Mouse (Mus musculus): ENCODE results near the gene 3110070M22Rik. TPM values are rescaled to one million over a fixed set of nuclear protein-coding genes. Genes with fewer than 3 reads are reported as not detected.
"Not testable (repeated sequence)": the region's sequence is repeated elsewhere in the genome, so short reads cannot be mapped to it uniquely, and the experiment has no call there.

Gene 3110070M22Rik
- 1.3 and 1.6 TPM in 2 replicates for polyA plus RNA-seq (2016; fragmentation: Nextera tagmentation; extraction: Ambion mirVana)

DNA sequence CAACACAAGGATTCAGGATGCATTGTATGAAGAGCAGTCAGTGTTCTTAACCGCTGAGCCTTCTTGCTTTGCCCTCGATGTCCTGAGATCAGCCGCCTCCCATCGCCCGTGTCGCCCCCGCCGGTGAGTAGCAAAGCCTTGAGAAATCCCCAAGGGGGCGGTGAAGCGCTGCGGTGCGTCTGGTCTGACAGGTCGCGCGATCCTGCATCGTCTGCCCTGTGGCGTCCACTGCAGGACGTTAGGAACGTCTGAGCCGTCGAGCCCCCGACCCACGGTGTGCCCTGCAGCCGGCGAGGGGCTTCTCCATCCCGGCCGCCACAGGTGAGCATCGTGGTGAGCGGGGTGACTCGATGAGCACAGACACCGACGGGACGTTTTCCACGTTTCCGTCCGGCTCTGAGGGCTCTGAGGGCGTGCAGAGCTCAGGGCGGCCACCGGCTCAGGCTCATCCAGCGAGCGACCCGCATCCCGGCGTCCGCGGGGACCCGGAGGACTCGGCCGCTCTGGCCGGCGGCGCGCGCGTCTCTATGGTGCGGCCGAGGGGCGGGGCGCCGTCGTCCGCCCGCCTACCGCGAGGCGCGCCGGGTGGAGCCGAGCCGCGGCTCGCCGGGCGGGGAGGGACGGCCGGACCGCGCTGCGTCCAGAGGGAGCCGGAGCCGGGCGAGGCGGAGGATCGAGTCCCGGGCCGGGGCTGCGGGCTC, at the start of gene 3110070M22Rik, which contains the start of gene Tmem267:
TSS of gene 3110070M22Rik (minus strand) at position 504 of the 701 bp plus-strand sequence.
TSS of gene Tmem267 (plus strand) at position 160 of the 701 bp plus-strand sequence.
- 77% methylated on average over 87 of the region's 87 CpGs for WGBS
- Histone ChIP-seq H3K9me3 (replicated peaks) (peaks cover 21% of the 10 kb centered on the region), H3K4me3 (no peak within 1 kb of the TSS), H3K4me1 (no peaks in the 10 kb centered on the region), H3K27me3 (ENCODE audit: low read depth, poor library complexity, severe bottlenecking) (no peaks in the 10 kb centered on the region), H3K27ac (replicated peaks) (no peak within 1 kb of the TSS; the same call in 1 of the 2 replicates), H3K36me3 (peaks cover 44% of the 10 kb centered on the region)
- peak; percentile 79 for DNase-seq (ENCODE audit: low spot score)

DNA sequence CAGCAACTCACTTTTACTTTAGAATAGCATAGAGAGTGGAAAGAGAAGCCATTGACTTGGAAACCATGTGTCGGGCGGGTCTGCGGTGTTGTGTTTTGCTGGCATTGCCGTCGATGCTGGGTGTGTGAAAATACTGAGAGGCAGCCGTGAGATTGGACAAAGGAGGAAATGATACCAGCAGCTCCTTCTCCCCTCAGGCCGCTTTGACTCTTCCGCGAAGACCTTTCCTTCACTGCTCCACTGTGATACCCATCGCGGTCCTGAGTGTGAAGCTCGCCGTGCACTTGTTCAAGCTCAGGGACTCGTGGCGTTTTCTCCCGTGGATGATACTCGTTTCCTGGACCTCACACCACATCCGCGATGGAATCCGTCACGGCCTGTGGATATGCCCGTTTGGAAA, 6.8 kb upstream of the 3110070M22Rik start:
- 94% methylated on average over 13 of the region's 22 CpGs for WGBS
- DNase-seq (ENCODE audit: low spot score); H3K36me3 ChIP-seq; H3K27ac ChIP-seq (replicated peaks); H3K27me3 ChIP-seq (ENCODE audit: low read depth, poor library complexity, severe bottlenecking); H3K4me3 ChIP-seq; H3K4me1 ChIP-seq: not testable (repeated sequence)
- H3K9me3 ChIP-seq (replicated peaks): peaks cover 28% of the 10 kb centered on the region

DNA sequence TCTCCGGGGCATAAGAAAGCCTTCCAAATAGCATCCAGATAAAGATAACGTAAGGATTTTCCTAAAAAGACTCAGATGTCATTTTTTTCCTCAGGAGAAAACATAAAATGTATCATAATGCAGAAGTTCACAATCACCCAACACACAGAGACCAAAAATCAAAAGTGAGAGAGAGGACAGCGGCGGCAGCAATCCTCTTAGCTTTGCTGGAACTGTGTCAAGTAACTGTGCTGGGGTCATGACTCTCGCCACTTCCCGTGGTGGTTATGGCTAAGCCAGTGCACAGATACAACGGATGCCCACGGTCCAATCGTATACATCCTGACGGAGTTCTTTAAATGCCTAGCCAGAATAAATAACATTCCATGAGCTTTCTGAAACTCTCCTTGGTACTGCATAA, 3.9 kb upstream of the 3110070M22Rik start:
- 92% methylated on average over 10 of the region's 10 CpGs for WGBS
- DNase-seq (ENCODE audit: low spot score); H3K27me3 ChIP-seq (ENCODE audit: low read depth, poor library complexity, severe bottlenecking); H3K36me3 ChIP-seq; H3K27ac ChIP-seq (replicated peaks); H3K4me3 ChIP-seq; H3K4me1 ChIP-seq: not testable (repeated sequence)
- H3K9me3 ChIP-seq (replicated peaks): peaks cover 29% of the 10 kb centered on the region

DNA sequence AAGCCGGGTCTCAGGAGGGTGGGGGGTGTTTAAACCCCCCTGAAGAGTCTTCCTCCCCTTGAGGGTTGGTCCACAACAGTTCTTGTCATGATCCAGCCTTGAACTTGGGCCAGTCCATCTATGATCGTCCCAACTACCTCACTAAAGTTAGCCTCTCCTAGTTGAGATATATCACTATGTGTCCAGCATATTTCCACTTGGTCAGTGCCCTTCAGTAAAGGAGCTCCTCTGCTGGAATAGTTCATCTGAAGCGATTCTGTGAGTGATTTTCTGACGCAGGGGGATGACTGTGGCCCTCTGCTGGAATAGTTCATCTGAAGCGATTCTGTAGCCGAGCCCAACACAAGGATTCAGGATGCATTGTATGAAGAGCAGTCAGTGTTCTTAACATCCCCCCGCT, 829 bp downstream of the 3110070M22Rik start:
- Histone ChIP-seq H3K4me1 (no peaks in the 10 kb centered on the region), H3K27ac (replicated peaks) (no peak overlapping the region), H3K9me3 (replicated peaks) (peaks cover 20% of the 10 kb centered on the region), H3K27me3 (ENCODE audit: low read depth, poor library complexity, severe bottlenecking) (no peaks in the 10 kb centered on the region), H3K4me3 (no peak overlapping the region), H3K36me3 (peaks cover 51% of the 10 kb centered on the region)
- no peak for DNase-seq (ENCODE audit: low spot score)
- WGBS: 61% methylated on average over 7 of the region's 7 CpGs

DNA sequence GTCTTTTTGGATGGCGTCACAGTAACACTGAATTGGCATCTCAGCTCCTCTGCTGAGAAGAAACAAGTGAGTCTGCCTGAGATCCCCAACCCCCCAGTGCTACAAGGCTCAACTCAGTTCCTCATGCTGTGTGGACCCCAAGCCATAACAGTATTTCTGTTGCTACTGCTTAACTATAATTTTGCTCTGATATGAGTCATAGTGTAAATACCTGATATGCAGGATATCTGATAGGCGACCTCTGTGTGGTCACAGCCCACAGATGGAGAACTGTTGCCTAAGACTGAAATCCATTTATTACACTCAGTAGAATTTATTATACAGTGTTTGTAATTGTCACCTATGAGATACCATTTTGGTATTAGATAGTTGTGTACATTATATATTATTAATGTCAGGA, 10.4 kb downstream of the 3110070M22Rik start:
- H3K4me3 ChIP-seq: no peak overlapping the region
- DNase-seq (ENCODE audit: low spot score): no peak
- no peaks in the 10 kb centered on the region for H3K4me1 ChIP-seq
- peaks cover 98% of the 10 kb centered on the region for H3K36me3 ChIP-seq
- H3K9me3 ChIP-seq (replicated peaks): no peaks in the 10 kb centered on the region
- WGBS: 94% methylated on average over 2 of the region's 2 CpGs
- no peaks in the 10 kb centered on the region for H3K27me3 ChIP-seq (ENCODE audit: low read depth, poor library complexity, severe bottlenecking)
- no peak overlapping the region for H3K27ac ChIP-seq (replicated peaks)

DNA sequence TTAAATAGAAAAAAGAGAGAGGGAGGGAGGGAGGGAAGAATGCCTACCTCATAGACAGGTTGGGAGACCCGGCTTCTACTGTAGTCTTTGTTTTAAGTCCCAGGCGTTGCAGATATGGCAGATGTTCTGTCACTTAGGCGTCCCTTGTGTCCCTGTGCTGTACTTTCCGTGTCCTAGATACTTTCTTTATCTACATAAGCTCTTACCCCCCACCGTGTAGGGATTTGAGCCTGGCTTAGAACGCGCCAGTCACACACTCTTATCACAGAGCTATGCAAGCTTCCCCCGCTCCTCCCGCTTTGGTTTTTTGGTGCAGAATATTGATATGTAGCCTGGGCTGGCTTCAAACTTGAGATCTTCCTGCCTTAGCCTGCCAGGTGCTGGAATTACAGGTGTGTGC, 11.6 kb downstream of the 3110070M22Rik start:
- Histone ChIP-seq H3K36me3 (peaks cover 98% of the 10 kb centered on the region), H3K4me1 (no peaks in the 10 kb centered on the region), H3K4me3 (no peak overlapping the region), H3K27ac (replicated peaks) (no peak overlapping the region), H3K27me3 (ENCODE audit: low read depth, poor library complexity, severe bottlenecking) (no peaks in the 10 kb centered on the region), H3K9me3 (replicated peaks) (no peaks in the 10 kb centered on the region)
- no peak for DNase-seq (ENCODE audit: low spot score)
- WGBS: 86% methylated on average over 9 of the region's 9 CpGs

DNA sequence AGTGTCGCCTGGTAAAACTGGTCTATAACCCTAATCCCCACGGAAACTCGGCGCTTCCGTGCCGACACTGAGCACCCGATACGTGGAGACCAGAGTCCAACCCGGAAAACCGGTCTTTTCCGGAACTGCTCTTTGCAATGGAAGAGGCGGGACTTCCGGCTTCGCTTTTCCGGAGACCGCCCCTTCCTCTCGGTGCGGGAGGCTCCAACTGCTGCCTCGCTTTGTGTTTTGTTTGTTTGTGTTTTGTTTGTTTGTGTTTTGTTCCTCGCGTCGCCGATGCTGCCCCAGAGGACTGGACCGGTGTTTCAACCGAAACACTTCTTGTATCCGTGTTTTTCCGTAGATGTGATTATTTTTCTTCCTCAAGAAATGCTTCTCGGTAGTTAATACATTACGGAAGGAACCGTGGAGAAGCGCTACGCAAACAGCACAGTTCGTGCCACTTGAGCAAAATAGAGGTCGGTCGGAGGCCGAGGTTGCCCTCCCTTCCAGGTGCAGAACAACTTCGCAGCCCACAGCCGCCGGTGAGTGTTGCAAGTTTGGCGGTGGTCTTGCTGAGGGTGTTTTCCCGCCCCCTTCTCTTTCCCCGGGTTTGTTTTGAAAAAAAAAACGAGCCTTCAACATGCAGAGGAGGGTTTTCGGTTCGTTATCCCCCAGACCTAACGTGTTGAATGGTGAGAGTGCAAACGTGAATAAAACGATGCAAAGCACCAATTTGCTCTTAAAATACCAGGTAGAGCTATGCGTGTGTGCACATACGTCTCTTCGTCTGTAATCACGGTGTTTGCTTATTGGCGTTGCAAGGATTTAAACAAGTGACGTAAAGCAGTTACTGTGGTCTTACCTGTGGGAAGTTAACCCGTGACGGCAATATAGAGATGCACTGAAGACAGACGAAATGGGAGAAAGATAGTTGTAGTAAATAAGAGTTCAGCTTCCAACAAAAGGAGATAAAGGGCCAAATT, 25.3 kb downstream of the 3110070M22Rik start, which contains the start of gene 4833420G17Rik:
TSS of gene 4833420G17Rik (plus strand) at position 173 of the 965 bp plus-strand sequence.
- H3K27me3 ChIP-seq (ENCODE audit: low read depth, poor library complexity, severe bottlenecking): no peaks in the 10 kb centered on the region
- H3K9me3 ChIP-seq (replicated peaks): no peaks in the 10 kb centered on the region
- peak within 1 kb of the TSS; percentile 88 for H3K27ac ChIP-seq (replicated peaks)
- peaks cover 44% of the 10 kb centered on the region for H3K36me3 ChIP-seq
- 5% methylated on average over 57 of the region's 57 CpGs for WGBS
- peaks cover 14% of the 10 kb centered on the region for H3K4me1 ChIP-seq
- H3K4me3 ChIP-seq: peak within 1 kb of the TSS; percentile 84
- peak; percentile 89 for DNase-seq (ENCODE audit: low spot score)

DNA sequence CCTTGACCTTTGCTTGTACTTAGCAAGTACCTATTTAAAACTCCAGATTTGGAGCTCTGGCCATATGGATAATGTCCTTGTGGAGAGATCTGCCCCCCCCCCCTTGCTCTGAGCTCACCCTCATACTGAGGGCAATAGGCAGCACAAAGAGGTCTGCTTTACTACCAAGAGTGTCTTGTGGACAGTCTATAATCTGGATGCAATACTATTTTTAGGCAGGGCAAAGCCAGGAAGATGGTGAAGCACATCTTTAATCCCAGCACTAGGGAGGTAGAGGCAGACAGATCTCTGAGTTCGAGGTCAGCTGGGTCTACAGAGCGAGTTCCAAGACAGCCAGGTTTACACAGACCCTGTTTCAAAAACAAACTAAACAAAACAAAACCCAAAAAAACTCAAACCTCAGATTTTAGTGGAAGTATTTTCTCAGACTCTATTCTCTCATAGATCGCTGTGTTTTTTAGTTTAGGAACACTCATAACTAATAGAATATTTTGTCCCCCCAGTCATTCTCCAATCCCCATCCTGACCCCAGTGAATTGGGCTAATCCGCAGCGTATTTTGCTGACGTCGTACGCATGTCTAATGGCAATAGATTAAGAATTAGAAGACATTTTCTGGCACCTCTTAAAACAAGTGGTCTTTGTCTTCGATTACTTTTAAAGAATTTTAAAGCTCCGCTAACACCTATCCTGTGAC, 26.1 kb downstream of the 3110070M22Rik start:
- Histone ChIP-seq H3K27me3 (ENCODE audit: low read depth, poor library complexity, severe bottlenecking) (no peaks in the 10 kb centered on the region), H3K9me3 (replicated peaks) (no peaks in the 10 kb centered on the region), H3K36me3 (peaks cover 43% of the 10 kb centered on the region), H3K27ac (replicated peaks) (peak overlapping the region; percentile 88), H3K4me1 (peaks cover 14% of the 10 kb centered on the region), H3K4me3 (peak overlapping the region; percentile 84)
- WGBS: 10% methylated on average over 10 of the region's 10 CpGs
- no peak for DNase-seq (ENCODE audit: low spot score)

DNA sequence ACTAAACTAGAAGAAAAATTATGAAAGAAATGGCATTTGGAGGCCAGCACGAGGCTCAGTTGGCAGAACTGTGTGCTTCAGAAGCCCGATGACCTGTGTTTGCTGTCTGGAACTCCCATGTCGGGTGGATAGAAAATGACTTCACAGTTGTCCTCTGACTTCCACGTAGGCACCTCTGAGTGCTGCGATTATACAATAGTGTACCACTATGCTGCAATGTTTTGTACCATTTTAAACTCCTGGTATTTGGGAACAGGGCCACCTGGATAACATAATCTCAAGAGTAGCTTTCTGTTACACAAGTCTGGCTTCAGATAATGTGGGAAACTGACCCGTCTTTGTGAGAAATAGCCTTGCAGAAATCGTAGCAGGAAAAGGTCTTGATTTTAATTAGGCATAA, 31.8 kb downstream of the 3110070M22Rik start:
- no peak for DNase-seq (ENCODE audit: low spot score)
- Histone ChIP-seq H3K4me3 (no peak overlapping the region), H3K4me1 (no peaks in the 10 kb centered on the region), H3K27ac (replicated peaks) (no peak overlapping the region), H3K9me3 (replicated peaks) (no peaks in the 10 kb centered on the region), H3K36me3 (peaks cover 78% of the 10 kb centered on the region), H3K27me3 (ENCODE audit: low read depth, poor library complexity, severe bottlenecking) (no peaks in the 10 kb centered on the region)
- 93% methylated on average over 7 of the region's 7 CpGs for WGBS

DNA sequence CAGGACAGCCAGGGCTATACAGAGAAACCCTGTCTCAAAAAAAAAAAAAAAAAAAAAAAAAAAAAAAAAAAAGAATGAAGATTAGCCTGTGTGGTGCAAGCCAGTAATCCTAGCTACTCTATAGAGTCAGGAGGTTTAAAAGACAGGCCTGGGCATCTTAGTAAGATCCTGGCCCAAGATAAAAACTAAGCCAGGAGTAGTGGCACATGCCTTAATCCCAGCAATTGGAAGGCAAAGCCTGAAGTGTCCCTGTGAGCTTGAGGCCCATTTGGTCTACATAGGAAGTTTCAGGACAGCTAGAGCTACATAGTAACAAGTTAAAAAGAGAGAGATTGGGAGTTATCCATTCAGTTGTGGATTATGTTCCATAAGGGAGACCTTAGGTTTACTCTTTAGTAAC, 33.1 kb downstream of the 3110070M22Rik start:
- no peaks in the 10 kb centered on the region for H3K4me1 ChIP-seq
- H3K9me3 ChIP-seq (replicated peaks): no peaks in the 10 kb centered on the region; the same call in 1 of the 2 replicates
- no peak for DNase-seq (ENCODE audit: low spot score)
- H3K27me3 ChIP-seq (ENCODE audit: low read depth, poor library complexity, severe bottlenecking): no peaks in the 10 kb centered on the region
- no peak overlapping the region for H3K4me3 ChIP-seq
- H3K36me3 ChIP-seq: peaks cover 90% of the 10 kb centered on the region
- no peak overlapping the region for H3K27ac ChIP-seq (replicated peaks)

DNA sequence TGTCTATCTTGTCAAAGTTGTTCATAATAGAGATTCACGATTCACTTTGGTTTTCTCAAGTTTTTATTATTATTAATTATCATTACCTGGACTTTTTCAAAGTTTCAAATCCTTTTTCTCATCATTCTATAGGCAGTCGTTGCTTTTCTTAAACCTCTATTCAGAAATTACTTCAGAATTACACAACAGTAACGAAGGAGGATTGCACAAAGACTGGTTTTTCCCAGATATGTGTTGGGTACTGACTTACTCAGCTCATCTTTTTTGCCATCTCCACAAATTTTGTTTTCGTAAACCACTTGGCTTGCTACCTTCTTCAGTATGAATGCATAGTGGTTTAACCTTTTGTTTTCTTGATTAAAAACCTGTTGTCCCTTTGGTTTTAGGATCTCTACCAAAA, 34.6 kb downstream of the 3110070M22Rik start:
- Histone ChIP-seq H3K27ac (replicated peaks) (no peak overlapping the region), H3K36me3 (peaks cover 96% of the 10 kb centered on the region), H3K4me3 (no peak overlapping the region), H3K4me1 (no peaks in the 10 kb centered on the region), H3K27me3 (ENCODE audit: low read depth, poor library complexity, severe bottlenecking) (no peaks in the 10 kb centered on the region), H3K9me3 (replicated peaks) (no peaks in the 10 kb centered on the region; the same call in 1 of the 2 replicates)
- DNase-seq (ENCODE audit: low spot score): no peak
- WGBS: 95% methylated on average over 4 of the region's 4 CpGs

DNA sequence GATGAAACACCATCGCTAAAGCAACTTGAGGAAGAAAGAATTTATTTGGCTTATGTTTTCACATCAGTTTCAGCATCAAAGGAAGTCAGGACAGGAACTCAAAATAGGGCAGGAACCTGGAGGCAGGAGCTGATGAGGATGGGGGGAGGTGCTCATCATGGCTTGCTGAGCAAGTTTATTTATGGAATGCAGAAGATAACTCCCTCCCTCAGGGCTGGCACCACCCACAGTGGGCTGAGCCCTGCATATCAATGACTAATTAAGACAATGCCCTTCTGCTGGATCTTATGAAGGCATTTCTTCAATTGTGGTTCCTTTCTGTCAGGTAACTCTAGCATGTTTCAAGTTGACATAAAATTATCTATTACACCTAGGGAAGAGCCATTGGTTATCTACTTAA, 45.9 kb downstream of the 3110070M22Rik start:
- no peak overlapping the region for H3K27ac ChIP-seq (replicated peaks)
- WGBS: 92% methylated on average over 1 of the region's 1 CpGs
- H3K27me3 ChIP-seq (ENCODE audit: low read depth, poor library complexity, severe bottlenecking): no peaks in the 10 kb centered on the region
- H3K4me1 ChIP-seq: no peaks in the 10 kb centered on the region
- no peak overlapping the region for H3K4me3 ChIP-seq
- no peaks in the 10 kb centered on the region for H3K9me3 ChIP-seq (replicated peaks)
- DNase-seq (ENCODE audit: low spot score): no peak
- peaks cover 97% of the 10 kb centered on the region for H3K36me3 ChIP-seq

All from midbrain, embryonic 10.5 days (tissue).